Mouse (Mus musculus) intestine, postnatal 0 days (tissue): ENCODE measurements at regions not wholly inside any gene's neighbourhood (a gene's known extent, or its start where the extent isn't known, plus 50 kb on each side); places are given as distances from the start of the nearest gene placed in this dataset.

Experiments
- ATAC-seq: fragments of 200-750 bp; cut with Nextera tagmentation; 2 replicates; pipeline ENCODE4 v1.8.0; 2017; ENCODE audit warnings: mild to moderate bottlenecking, moderate TSS enrichment, moderate library complexity
- H3K27ac ChIP-seq: fragments of 300-500 bp; sonication (generic); 2 replicates; pipeline ENCODE4 v1.5.1; 2014; ENCODE audit warnings: mild to moderate bottlenecking, low read depth, low read length, moderate library complexity
- H3K27me3 ChIP-seq: fragments of 300-500 bp; sonication (generic); replicated peaks from 2 replicates; pipeline ENCODE4 v1.6.1; 2014; ENCODE audit warnings: low read length, mixed read lengths; ENCODE audit not compliant: control insufficient read depth, insufficient read depth
- H3K36me3 ChIP-seq: fragments of 300-500 bp; sonication (generic); 2 replicates; pipeline ENCODE4 v1.6.1; 2014; ENCODE audit warnings: mild to moderate bottlenecking, moderate library complexity; ENCODE audit not compliant: control insufficient read depth, insufficient read depth
- H3K4me1 ChIP-seq: fragments of 300-500 bp; sonication (generic); replicated peaks from 2 replicates; pipeline ENCODE4 v1.6.1; 2014; ENCODE audit warnings: antibody characterized with exemption, low read length, mixed read lengths; ENCODE audit not compliant: control insufficient read depth, insufficient read depth
- H3K4me2 ChIP-seq: fragments of 300-500 bp; sonication (generic); replicated peaks from 2 replicates; pipeline ENCODE4 v1.6.1; 2014; ENCODE audit warnings: low read depth, mild to moderate bottlenecking, moderate library complexity
- H3K4me3 ChIP-seq: fragments of 300-500 bp; sonication (generic); 2 replicates; pipeline ENCODE4 v1.5.1; 2014; ENCODE audit warnings: low read depth, low read length
- H3K9ac ChIP-seq: fragments of 300-500 bp; sonication (generic); 2 replicates; pipeline ENCODE4 v1.6.1; 2014; ENCODE audit warnings: mild to moderate bottlenecking, low read depth, low read length
- H3K9me3 ChIP-seq: fragments of 300-500 bp; sonication (generic); 2 replicates; pipeline ENCODE4 v1.6.1; 2016; ENCODE audit warnings: mixed run types; ENCODE audit not compliant: control insufficient read depth
- CTCF ChIP-seq: sonication (generic); IDR thresholded peaks from 2 replicates; pipeline ENCODE4 v1.5.1; 2016; ENCODE audit warnings: low read depth, mild to moderate bottlenecking, control low read depth, antibody characterized with exemption, moderate library complexity
- WGBS: fragments of 180-500 bp; shearing (Covaris S2); extraction: QIAGEN DNeasy Blood & Tissue Kit; methylation state at CpG from one replicate; pipeline ENCODE4 v1.1.7; 2014; 5-methylcytosine and 5-hydroxymethylcytosine counted together

GRCm38 (mm10) chr6:118259881-118260280 is 62.4 kb upstream of the Ret start:
- 64% methylated on average over 5 of the region's 5 CpGs for WGBS
- Histone ChIP-seq H3K27ac (no peak overlapping the region), H3K4me1 (no peaks in the 10 kb centered on the region), H3K9ac (no peak overlapping the region), H3K9me3 (no peaks in the 10 kb centered on the region), H3K36me3 (no peaks in the 10 kb centered on the region), H3K4me2 (no peak overlapping the region), H3K4me3 (no peak overlapping the region), H3K27me3 (no peaks in the 10 kb centered on the region)
- no peak for TF ChIP-seq CTCF
- ATAC-seq = no peak

- H3K4me3 ChIP-seq = no peak overlapping the region
- TF ChIP-seq CTCF = no peak
- no peak for ATAC-seq
- no peaks in the 10 kb centered on the region for H3K27me3 ChIP-seq
- no peak overlapping the region for H3K4me2 ChIP-seq
- 75% methylated on average over 5 of the region's 5 CpGs for WGBS
- H3K4me1 ChIP-seq = no peaks in the 10 kb centered on the region
- no peaks in the 10 kb centered on the region for H3K9me3 ChIP-seq
- H3K27ac ChIP-seq = no peak overlapping the region
- no peak overlapping the region for H3K9ac ChIP-seq
- no peaks in the 10 kb centered on the region for H3K36me3 ChIP-seq
These were observed 57.4 kb upstream of the Ret start for GRCm38 (mm10) chr6:118254871-118255270.

- Histone ChIP-seq H3K9ac (no peak overlapping the region), H3K4me3 (no peak overlapping the region), H3K4me2 (no peak overlapping the region), H3K36me3 (no peaks in the 10 kb centered on the region), H3K27me3 (no peaks in the 10 kb centered on the region), H3K9me3 (no peaks in the 10 kb centered on the region), H3K4me1 (no peaks in the 10 kb centered on the region), H3K27ac (no peak overlapping the region)
- 66% methylated on average over 2 of the region's 2 CpGs for WGBS
- TF ChIP-seq CTCF = no peak
- ATAC-seq = no peak
These were observed 55.2 kb upstream of the Ret start for GRCm38 (mm10) chr6:118252711-118253110.

- ATAC-seq = no peak
These were observed 53.6 kb upstream of the Ret start for GRCm38 (mm10) chr6:118251131-118251530.

GRCm38 (mm10) chr6:118250006-118250405 is 52.5 kb upstream of the Ret start:
- WGBS = 81% methylated on average over 6 of the region's 6 CpGs
- H3K4me1 ChIP-seq = no peaks in the 10 kb centered on the region

More at GRCm38 (mm10) chr6:118251131-118251530, 53.6 kb upstream of the Ret start:
- TF ChIP-seq CTCF = no peak
- no peaks in the 10 kb centered on the region for H3K4me1 ChIP-seq
- no peak overlapping the region for H3K4me2 ChIP-seq
- no peaks in the 10 kb centered on the region for H3K27me3 ChIP-seq
- H3K9ac ChIP-seq = no peak overlapping the region
- no peak overlapping the region for H3K4me3 ChIP-seq
- H3K9me3 ChIP-seq = no peaks in the 10 kb centered on the region
- H3K36me3 ChIP-seq = no peaks in the 10 kb centered on the region
- WGBS = 63% methylated on average over 1 of the region's 1 CpGs
- H3K27ac ChIP-seq = no peak overlapping the region

More at GRCm38 (mm10) chr6:118250006-118250405, 52.5 kb upstream of the Ret start:
- ATAC-seq = no peak
- H3K9me3 ChIP-seq = no peaks in the 10 kb centered on the region
- H3K4me2 ChIP-seq = no peak overlapping the region
- no peak overlapping the region for H3K27ac ChIP-seq
- no peak overlapping the region for H3K9ac ChIP-seq
- TF ChIP-seq CTCF = no peak
- no peaks in the 10 kb centered on the region for H3K36me3 ChIP-seq
- no peaks in the 10 kb centered on the region for H3K27me3 ChIP-seq
- H3K4me3 ChIP-seq = no peak overlapping the region
